Mouse (Mus musculus) fibroblast of lung, adult 2 months (primary cell): ENCODE results near the gene Olfr1193.
"Not testable (repeated sequence)": the region's sequence is repeated elsewhere in the genome, so short reads cannot be mapped to it uniquely, and the experiment has no call there.

Experiments used
- DNase-seq: peaks from one replicate; pipeline ENCODE4 v3.0.0-alpha.2; 2011; ENCODE audit warnings: low read depth

The Olfr1193 gene

GRCm38 (mm10) chr2:88675328-88675727 is at the start of gene Olfr1193:
TSS of gene Olfr1193 (plus strand) at chr2:88675628.
- DNase-seq = not testable (repeated sequence)

DNA sequence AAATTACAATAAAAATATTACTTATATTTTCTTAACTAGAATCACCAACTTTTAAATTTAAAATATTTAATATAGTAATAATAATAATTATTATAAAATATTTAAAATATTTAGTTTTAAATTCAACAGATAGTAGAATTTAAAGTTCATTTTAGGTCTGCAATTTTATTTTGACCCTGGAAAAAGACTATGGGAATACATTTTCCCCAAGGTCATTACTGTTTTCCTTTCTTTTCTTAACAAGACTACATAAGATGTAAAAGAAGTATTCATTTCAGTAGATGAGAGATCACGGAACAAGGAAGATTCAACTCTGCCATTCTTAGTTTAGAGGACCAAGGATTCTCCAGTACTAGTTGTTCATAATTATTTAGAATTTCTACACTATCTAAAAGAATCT is 35.2 kb upstream of the Olfr1193 start, which contains the start of gene Olfr1191-ps1:
TSS of gene Olfr1191-ps1 (plus strand) at position 301 of the 400 bp plus-strand sequence.
- DNase-seq = not testable (repeated sequence)

DNA sequence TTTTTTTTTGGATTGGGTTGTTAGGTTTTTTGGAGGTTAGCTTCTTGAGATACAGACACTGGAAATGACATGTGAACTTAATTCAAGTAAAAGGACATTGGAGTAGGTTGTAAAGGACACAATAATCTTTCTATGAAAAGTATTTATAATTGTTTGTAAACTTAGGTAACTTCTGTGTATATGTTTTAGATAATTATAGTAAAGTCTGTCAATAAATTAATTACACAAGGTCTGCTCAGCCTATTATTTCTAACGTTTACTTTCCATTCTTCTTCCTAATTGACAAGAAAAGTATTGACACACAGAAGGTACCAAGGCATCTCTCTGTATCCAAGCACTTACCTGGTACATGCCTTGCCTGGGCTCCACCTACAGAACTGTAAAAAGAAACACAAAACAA is 27.2 kb upstream of the Olfr1193 start, which contains the start of gene Olfr1192-ps1:
TSS of gene Olfr1192-ps1 (plus strand) at position 301 of the 400 bp plus-strand sequence.
- no peak for DNase-seq

DNA sequence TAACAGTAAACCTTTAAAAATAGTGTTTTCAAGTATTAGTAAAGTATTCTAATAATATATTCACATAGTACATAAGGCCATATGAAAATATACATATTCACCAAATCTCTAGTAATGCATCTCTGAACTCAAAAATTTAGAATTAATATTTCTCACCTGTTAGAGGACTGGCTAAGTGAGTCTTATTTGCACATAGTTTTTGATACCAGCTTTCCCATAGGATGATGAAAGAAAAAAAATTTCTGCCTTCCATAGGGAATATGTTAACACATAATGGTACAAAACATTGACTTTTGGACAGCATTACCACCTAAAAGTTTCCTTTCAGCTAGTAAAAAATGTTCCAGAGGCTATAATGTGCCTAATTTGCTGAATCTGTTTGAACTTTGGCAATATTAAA is 13.7 kb downstream of the Olfr1193 start, which contains the start of gene Olfr1195:
TSS of gene Olfr1195 (minus strand) at position 101 of the 400 bp plus-strand sequence.
- no peak for DNase-seq

- DNase-seq = no peak
These were observed 29.1 kb downstream of the Olfr1193 start, which contains the start of gene Olfr1196 for GRCm38 (mm10) chr2:88704497-88704896. TSS of gene Olfr1196 (minus strand) at chr2:88704597.
